Mouse (Mus musculus): ENCODE results near the gene Lrrc1. TPM values are rescaled to one million over a fixed set of nuclear protein-coding genes. Genes with fewer than 3 reads are reported as not detected.

Lrrc1 gene
- total and polyA plus RNA-seq, 3 experiments: 5.3 to 12.1 TPM; not detected in 1

DNA sequence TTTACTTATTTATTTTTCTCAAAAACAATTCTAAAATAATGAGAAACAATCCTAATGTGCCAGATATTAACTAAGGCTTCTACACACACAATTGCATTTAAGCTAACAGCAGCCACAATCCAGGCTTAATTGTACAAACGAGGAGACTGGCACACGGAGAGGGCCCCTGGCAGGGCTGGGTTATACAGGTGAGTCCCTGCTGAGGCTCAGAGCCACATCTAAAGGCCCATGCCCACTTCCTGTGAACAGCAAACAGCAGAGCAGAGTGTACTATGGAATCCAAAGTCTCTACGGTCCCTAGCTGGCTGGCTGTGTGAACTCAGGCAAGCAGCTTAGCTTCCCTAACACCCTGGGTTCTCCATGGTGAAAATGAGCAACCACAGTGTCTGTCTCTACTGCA, 30.8 kb downstream of the Lrrc1 start:
- no peak for DNase-seq (ENCODE audit: low read depth, low spot score)
- no peak overlapping the region for H3K4me3 ChIP-seq (ENCODE audit: control insufficient read depth in 1 of 2, insufficient read depth in 1 of 2, low read depth in 2 of 2, low read length in 2 of 2)
- H3K9me3 ChIP-seq (replicated peaks; ENCODE audit: insufficient read depth, low read length): no peaks in the 10 kb centered on the region
- no peak overlapping the region for H3K9ac ChIP-seq (ENCODE audit: control insufficient read depth, low read depth, low read length, poor library complexity, severe bottlenecking)
- H3K27me3 ChIP-seq (ENCODE audit: control insufficient read depth in 1 of 2, insufficient read depth in 2 of 2, low read length in 2 of 2): no peaks in the 10 kb centered on the region
- H3K79me2 ChIP-seq (ENCODE audit: control insufficient read depth, insufficient read depth, low read length, poor library complexity): no peaks in the 10 kb centered on the region; the same call in 1 of the 2 replicates
- H3K4me1 ChIP-seq (ENCODE audit: control insufficient read depth in 1 of 2, insufficient read depth in 2 of 2, low read length in 2 of 2): peaks cover 0 to 7% of the 10 kb centered on the region in 2 experiments; a peak in 3 of 4 replicates
- no peak overlapping the region for H3K27ac ChIP-seq (ENCODE audit: control insufficient read depth, low read depth, low read length)
- H3K36me3 ChIP-seq (ENCODE audit: control insufficient read depth in 1 of 2, insufficient read depth in 2 of 2, low read length in 2 of 2): peaks cover 0 to 5% of the 10 kb centered on the region in 2 experiments; a peak in 1 of 4 replicates
- TF ChIP-seq MAX (IDR thresholded peaks at IDR 0.05; ENCODE audit: low read length) (no peak), KAT2A (conservative IDR thresholded peaks at IDR 0.05; ENCODE audit: low read depth, low read length) (no peak), EP300 (IDR thresholded peaks at IDR 0.05; ENCODE audit: low read depth in 1 of 2, low read length in 2 of 2) (no peak), MAFK (IDR thresholded peaks at IDR 0.05; ENCODE audit: borderline replicate concordance, low read depth, low read length) (no peak), RCOR1 (IDR thresholded peaks at IDR 0.05; ENCODE audit: low read depth, low read length) (no peak), GABPA (IDR thresholded peaks at IDR 0.05; ENCODE audit: low read depth, low read length) (no peak), USF1 (IDR thresholded peaks at IDR 0.05; ENCODE audit: low read depth, low read length) (no peak), MEF2A (IDR thresholded peaks at IDR 0.05; ENCODE audit: extremely low read depth, insufficient replicate concordance, low read depth, low read length, poor library complexity, severe bottlenecking) (no peak)

DNA sequence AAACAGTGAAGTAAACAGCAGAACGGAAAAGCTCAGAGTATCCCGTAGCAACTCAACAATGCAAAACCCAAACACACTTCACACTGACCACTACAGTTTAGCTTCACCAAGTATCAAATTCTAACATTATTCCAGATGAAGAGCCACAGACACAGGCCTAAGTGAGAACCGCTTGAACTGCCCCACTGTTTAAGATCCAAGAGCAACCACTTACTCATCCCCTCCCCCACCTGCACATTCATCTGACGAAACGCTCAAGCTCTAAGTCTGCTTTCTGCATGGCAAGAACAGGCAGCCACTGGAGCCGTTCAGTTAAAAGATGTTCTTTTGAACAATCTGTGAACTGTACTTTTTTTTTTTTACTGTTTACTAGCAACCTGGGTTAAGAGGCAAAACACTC, 32.5 kb downstream of the Lrrc1 start:
- Histone ChIP-seq H3K27me3 (ENCODE audit: control insufficient read depth in 1 of 2, insufficient read depth in 2 of 2, low read length in 2 of 2) (no peaks in the 10 kb centered on the region), H3K27ac (ENCODE audit: control insufficient read depth, low read depth, low read length) (no peak overlapping the region), H3K79me2 (ENCODE audit: control insufficient read depth, insufficient read depth, low read length, poor library complexity) (no peaks in the 10 kb centered on the region; the same call in 1 of the 2 replicates), H3K4me1 (ENCODE audit: control insufficient read depth in 1 of 2, insufficient read depth in 2 of 2, low read length in 2 of 2) (no peaks in the 10 kb centered on the region), H3K36me3 (ENCODE audit: control insufficient read depth in 1 of 2, insufficient read depth in 2 of 2, low read length in 2 of 2) (no peaks in the 10 kb centered on the region), H3K4me3 (ENCODE audit: control insufficient read depth in 1 of 2, insufficient read depth in 1 of 2, low read depth in 2 of 2, low read length in 2 of 2) (no peak overlapping the region), H3K9me3 (replicated peaks; ENCODE audit: insufficient read depth, low read length) (no peaks in the 10 kb centered on the region), H3K9ac (ENCODE audit: control insufficient read depth, low read depth, low read length, poor library complexity, severe bottlenecking) (no peak overlapping the region)
- no peak for DNase-seq (ENCODE audit: low read depth, low spot score)
- TF ChIP-seq KAT2A (conservative IDR thresholded peaks at IDR 0.05; ENCODE audit: low read depth, low read length) (no peak), GATA1 (IDR thresholded peaks at IDR 0.05; ENCODE audit: low read depth, low read length) (no peak), ZNF384 (IDR thresholded peaks at IDR 0.05; ENCODE audit: low read depth, low read length) (no peak), UBTF (IDR thresholded peaks at IDR 0.05; ENCODE audit: borderline replicate concordance, insufficient read depth, low read depth, low read length) (no peak), MAFK (IDR thresholded peaks at IDR 0.05; ENCODE audit: borderline replicate concordance, low read depth, low read length) (no peak), MYC (IDR thresholded peaks at IDR 0.05; ENCODE audit: low read depth, low read length) (no peak), POLR2AphosphoS2 (IDR thresholded peaks at IDR 0.05; ENCODE audit: low read length) (no peak), EP300 (IDR thresholded peaks at IDR 0.05; ENCODE audit: low read depth in 1 of 2, low read length in 2 of 2) (no peak), E2F4 (IDR thresholded peaks at IDR 0.05; ENCODE audit: borderline replicate concordance, low read depth, low read length) (no peak), SIN3A (IDR thresholded peaks at IDR 0.05; ENCODE audit: low read length) (no peak), NRF1 (IDR thresholded peaks at IDR 0.05; ENCODE audit: insufficient read depth, low read depth, low read length, poor library complexity, severe bottlenecking) (no peak), CHD1 (IDR thresholded peaks at IDR 0.05; ENCODE audit: low read depth, low read length) (no peak), MAZ (IDR thresholded peaks at IDR 0.05; ENCODE audit: low read depth, low read length) (no peak), TCF12 (IDR thresholded peaks at IDR 0.05; ENCODE audit: low read depth, low read length) (no peak), RCOR1 (IDR thresholded peaks at IDR 0.05; ENCODE audit: low read depth, low read length) (no peak), ETS1 (IDR thresholded peaks at IDR 0.05; ENCODE audit: low read depth, low read length) (no peak), BHLHE40 (IDR thresholded peaks at IDR 0.05; ENCODE audit: borderline replicate concordance, low read depth, low read length) (no peak), SMC3 (IDR thresholded peaks at IDR 0.05; ENCODE audit: low read depth, low read length) (no peak), ZC3H11A (IDR thresholded peaks at IDR 0.05; ENCODE audit: low read depth, low read length) (no peak)

Measured in MEL (cell line).